Mouse (Mus musculus): ENCODE data around the gene Timm10.
A peak's percentile ranks its signal among the peaks of the same experiment; 100 is the strongest.

Timm10 gene

GRCm38 (mm10) chr2:84819861-84820260, 6.9 kb upstream of the Timm10 start:
- no peak for DNase-seq (ENCODE audit: low spot score)

DNA sequence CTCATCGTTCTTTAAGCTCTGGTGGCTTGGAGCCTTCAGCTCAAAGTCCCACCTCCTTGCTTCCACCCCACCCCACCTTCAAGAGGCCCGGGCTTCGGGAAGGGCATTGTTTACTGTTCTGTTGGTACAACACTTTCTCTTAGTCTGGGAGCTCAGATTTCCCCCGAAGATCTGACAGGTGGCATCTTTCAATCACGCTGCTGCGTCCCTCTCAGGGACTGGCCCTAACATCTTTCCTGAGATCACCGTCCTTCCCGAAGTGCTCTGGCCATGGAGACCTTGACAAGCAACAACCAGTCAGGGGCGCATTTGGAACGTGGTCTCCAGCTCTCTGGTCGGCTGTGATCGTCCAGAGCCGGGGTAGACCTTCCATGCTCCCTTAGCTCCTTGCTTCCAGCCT, 4.2 kb upstream of the Timm10 start, which contains the start of gene Smtnl1:
Gene Smtnl1 (minus strand): TSS at position 101 of the 400 bp plus-strand sequence.
- DNase-seq (ENCODE audit: low spot score): no peak

GRCm38 (mm10) chr2:84823237-84823636, 3.6 kb upstream of the Timm10 start:
- no peak for DNase-seq (ENCODE audit: low spot score)

GRCm38 (mm10) chr2:84827283-84827920, 605 bp downstream of the Timm10 start:
- DNase-seq (ENCODE audit: low spot score): no peak

- peak; percentile 90 for DNase-seq (ENCODE audit: low spot score)
Observed at GRCm38 (mm10) chr2:84831666-84832391, 5.0 kb downstream of the Timm10 start.

- DNase-seq (ENCODE audit: low spot score): peak; percentile 26
Observed at GRCm38 (mm10) chr2:84837107-84837506, 10.3 kb downstream of the Timm10 start.

- DNase-seq (ENCODE audit: low spot score): no peak
Observed at GRCm38 (mm10) chr2:84837817-84838592, 11.2 kb downstream of the Timm10 start.

DNA sequence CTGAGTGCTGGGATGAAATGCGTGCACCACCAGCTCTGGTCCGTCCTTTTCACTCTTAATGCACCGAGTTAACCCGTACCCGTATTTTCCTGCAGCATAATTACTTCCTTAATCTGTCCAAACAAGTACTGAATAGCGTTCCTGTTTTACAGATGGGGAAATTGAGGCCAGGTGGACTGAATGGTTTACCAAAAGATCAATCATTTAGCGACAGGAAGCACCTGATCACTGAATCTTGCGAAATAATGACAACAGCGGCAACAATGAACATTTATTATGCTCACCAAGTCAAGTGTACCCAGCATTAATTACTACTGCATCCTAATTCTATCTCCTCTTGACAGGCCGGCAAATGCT, 11.8 kb downstream of the Timm10 start, which contains the start of gene Slc43a1:
Gene Slc43a1 (plus strand): TSS at position 258 of the 357 bp plus-strand sequence.
- no peak for DNase-seq (ENCODE audit: low spot score)

- no peak for DNase-seq (ENCODE audit: low spot score)
Observed at GRCm38 (mm10) chr2:84838993-84839980, 12.5 kb downstream of the Timm10 start.

GRCm38 (mm10) chr2:84840016-84840747, 13.4 kb downstream of the Timm10 start:
- no peak for DNase-seq (ENCODE audit: low spot score)

DNA sequence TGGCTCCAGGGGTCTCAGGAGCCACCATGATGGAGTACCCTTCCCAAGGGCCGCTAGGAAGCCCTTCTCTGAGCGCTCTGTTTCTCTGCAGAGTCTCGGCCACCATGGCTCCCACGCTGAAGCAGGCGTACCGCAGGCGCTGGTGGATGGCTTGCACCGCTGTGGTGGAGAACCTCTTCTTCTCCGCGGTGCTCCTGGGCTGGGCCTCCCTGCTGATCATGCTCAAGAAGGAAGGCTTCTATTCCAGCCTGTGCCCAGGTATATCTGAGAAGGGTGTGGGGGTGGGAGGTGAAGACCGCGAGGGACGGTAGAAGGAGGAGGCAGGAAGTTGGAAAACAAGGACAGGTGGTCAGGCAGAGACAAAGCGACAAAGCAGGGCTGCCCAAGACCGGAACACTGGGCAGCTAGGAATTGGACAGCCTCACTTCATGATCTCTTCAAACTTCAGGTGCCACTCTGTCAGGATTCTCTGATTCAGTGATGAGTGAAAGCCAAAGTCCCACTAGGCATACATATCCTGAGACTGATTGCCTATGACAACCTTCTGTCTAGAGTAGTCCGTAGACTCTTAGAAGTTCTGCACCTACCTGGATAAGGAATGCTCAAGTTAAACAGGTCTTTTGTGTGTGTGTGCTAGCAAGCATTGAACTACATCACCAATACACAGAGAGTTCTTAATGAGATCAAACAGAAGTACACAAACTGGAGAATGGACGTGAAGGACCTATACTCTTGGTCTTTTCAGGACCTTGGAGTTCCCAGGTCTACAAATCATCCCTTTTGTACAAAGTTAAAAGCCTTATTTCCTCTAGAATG, 14.2 kb downstream of the Timm10 start:
- no peak for DNase-seq (ENCODE audit: low spot score)

DNA sequence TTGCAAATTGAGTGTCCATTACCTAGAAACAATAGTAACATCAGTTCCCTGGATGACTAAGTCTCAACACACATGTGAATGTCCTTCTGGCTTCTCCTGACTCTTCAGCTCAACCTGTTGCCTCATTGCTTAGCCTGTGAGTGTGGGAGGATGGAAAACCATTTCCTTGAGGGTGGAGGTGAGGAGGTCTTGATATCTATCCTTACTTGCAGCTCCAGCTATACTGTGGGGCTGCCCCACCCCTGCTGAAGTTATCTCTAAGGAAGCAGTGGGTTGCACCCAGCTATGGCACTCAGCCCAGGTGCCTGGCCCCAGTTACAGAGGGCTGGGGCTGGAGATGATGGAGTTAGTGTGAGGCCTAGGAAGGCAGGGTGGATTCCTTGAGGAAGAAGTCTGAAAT, 15.1 kb downstream of the Timm10 start:
- no peak for DNase-seq (ENCODE audit: low spot score)

DNA sequence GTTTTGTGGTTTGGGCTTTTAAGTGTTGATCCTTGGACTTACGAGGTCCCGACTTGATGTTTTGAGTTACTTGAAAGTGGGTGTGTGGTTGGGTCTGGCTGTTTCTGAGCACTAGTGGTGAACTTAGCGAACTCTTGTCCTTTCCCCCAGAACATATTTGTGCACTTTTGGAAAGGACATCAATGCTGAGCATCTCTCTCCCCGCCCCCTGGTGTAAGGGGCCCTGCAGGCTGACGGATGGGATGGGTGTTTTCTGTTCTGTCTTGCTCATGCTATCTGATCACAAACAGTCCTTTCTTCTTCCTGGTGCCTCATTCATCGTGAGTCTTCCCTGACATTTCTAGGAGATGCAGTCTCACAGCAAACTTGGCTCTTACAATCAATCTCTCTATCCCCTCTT, 16.9 kb downstream of the Timm10 start:
- no peak for DNase-seq (ENCODE audit: low spot score)

GRCm38 (mm10) chr2:84845226-84845625, 18.4 kb downstream of the Timm10 start:
- no peak for DNase-seq (ENCODE audit: low spot score)

GRCm38 (mm10) chr2:84850407-84851129, 23.8 kb downstream of the Timm10 start:
- no peak for DNase-seq (ENCODE audit: low spot score)

GRCm38 (mm10) chr2:84851130-84852040, 24.6 kb downstream of the Timm10 start:
- no peak for DNase-seq (ENCODE audit: low spot score)

GRCm38 (mm10) chr2:84855732-84856131, 28.9 kb downstream of the Timm10 start:
- peak; percentile 62 for DNase-seq (ENCODE audit: low spot score)

DNA sequence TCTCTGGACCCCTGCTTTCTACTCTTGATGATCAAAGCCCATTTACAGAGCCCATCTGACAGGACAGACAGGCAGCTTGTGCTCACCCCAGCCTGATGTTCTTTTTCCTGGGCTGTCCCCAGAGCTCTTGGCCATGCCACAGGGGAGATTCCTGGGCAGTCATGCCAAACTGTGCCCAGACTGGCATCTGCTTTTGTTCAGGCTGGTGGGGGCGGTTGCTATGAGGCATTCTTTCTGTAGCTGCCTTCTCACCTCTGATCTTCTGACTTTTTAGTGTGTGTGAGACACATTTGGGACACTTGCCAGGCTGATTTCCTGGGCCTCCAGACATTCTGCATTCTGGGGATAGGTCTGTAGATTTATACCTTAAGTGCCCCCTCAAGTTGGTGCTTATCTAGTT, 31.8 kb downstream of the Timm10 start:
- no peak for DNase-seq (ENCODE audit: low spot score)

Data from layer of hippocampus, adult 11-12 months (tissue).